Mouse (Mus musculus): ENCODE results near the gene Mrpl35. TPM values are rescaled to one million over a fixed set of nuclear protein-coding genes. Genes with fewer than 3 reads are reported as not detected.

Mrpl35 gene
- polyA plus RNA-seq, 1 experiment from 2014 or later: 63.3 TPM

GRCm38 (mm10) chr6:71823488-71823887 is 3.3 kb downstream of the Mrpl35 start:
- Histone ChIP-seq H3K4me2 (peak overlapping the region; percentile 67), H3K4me1 (peaks cover 4% of the 10 kb centered on the region; the same call in 1 of the 2 replicates), H3K36me3 (no peaks in the 10 kb centered on the region; the same call in 1 of the 2 replicates), H3K4me3 (replicated peaks) (peak overlapping the region; percentile 67), H3K27me3 (replicated peaks) (no peaks in the 10 kb centered on the region), H3K9ac (peak overlapping the region; percentile 59; the same call in 1 of the 2 replicates), H3K27ac (0 out of 2 replicates have a peak overlapping the region, but pooled peaks have one; percentile 16), H3K9me3 (no peaks in the 10 kb centered on the region)
- ATAC-seq (ENCODE audit: insufficient read depth, low FRiP score, low read depth): peak; percentile 88
- 0% methylated on average over 19 of the region's 19 CpGs for WGBS

- H3K27ac ChIP-seq: no peak overlapping the region
Measured at GRCm38 (mm10) chr6:71823085-71823484, 3.7 kb downstream of the Mrpl35 start.

GRCm38 (mm10) chr6:71819764-71820292 is 6.9 kb downstream of the Mrpl35 start:
- Histone ChIP-seq H3K27me3 (replicated peaks) (no peaks in the 10 kb centered on the region), H3K4me2 (no peak overlapping the region), H3K9me3 (no peaks in the 10 kb centered on the region), H3K9ac (no peak overlapping the region), H3K4me1 (peaks cover 4% of the 10 kb centered on the region; the same call in 1 of the 2 replicates), H3K36me3 (peaks cover 18% of the 10 kb centered on the region), H3K4me3 (replicated peaks) (no peak overlapping the region), H3K27ac (no peak overlapping the region)
- 88% methylated on average over 5 of the region's 5 CpGs for WGBS
- no peak for ATAC-seq (ENCODE audit: insufficient read depth, low FRiP score, low read depth)

More at GRCm38 (mm10) chr6:71823085-71823484, 3.7 kb downstream of the Mrpl35 start:
- Histone ChIP-seq H3K9ac (peak overlapping the region; percentile 59; the same call in 1 of the 2 replicates), H3K4me2 (peak overlapping the region; percentile 67), H3K27me3 (replicated peaks) (no peaks in the 10 kb centered on the region), H3K9me3 (no peaks in the 10 kb centered on the region), H3K4me3 (replicated peaks) (peak overlapping the region; percentile 67), H3K36me3 (no peaks in the 10 kb centered on the region; the same call in none of the 2 replicates), H3K4me1 (peaks cover 4% of the 10 kb centered on the region; the same call in 1 of the 2 replicates)
- ATAC-seq (ENCODE audit: insufficient read depth, low FRiP score, low read depth): peak; percentile 19; the same call in 1 of the 2 replicates
- WGBS: 1% methylated on average over 7 of the region's 7 CpGs

GRCm38 (mm10) chr6:71812820-71813219 is 13.9 kb downstream of the Mrpl35 start:
- Histone ChIP-seq H3K27me3 (replicated peaks) (no peaks in the 10 kb centered on the region), H3K27ac (no peak overlapping the region), H3K4me2 (no peak overlapping the region), H3K36me3 (peaks cover 30% of the 10 kb centered on the region), H3K9me3 (no peaks in the 10 kb centered on the region), H3K4me3 (replicated peaks) (no peak overlapping the region), H3K4me1 (no peaks in the 10 kb centered on the region), H3K9ac (no peak overlapping the region)
- no peak for ATAC-seq (ENCODE audit: insufficient read depth, low FRiP score, low read depth)
- 75% methylated on average over 2 of the region's 2 CpGs for WGBS

- Histone ChIP-seq H3K4me2 (no peak overlapping the region), H3K27ac (no peak overlapping the region), H3K9me3 (no peaks in the 10 kb centered on the region), H3K9ac (no peak overlapping the region), H3K4me3 (replicated peaks) (no peak overlapping the region), H3K27me3 (replicated peaks) (no peaks in the 10 kb centered on the region), H3K4me1 (no peaks in the 10 kb centered on the region), H3K36me3 (peaks cover 13% of the 10 kb centered on the region)
- no peak for ATAC-seq (ENCODE audit: insufficient read depth, low FRiP score, low read depth)
- WGBS: 42% methylated on average over 9 of the region's 9 CpGs
Measured at GRCm38 (mm10) chr6:71809890-71810289, 16.9 kb downstream of the Mrpl35 start.

- Histone ChIP-seq H3K27me3 (replicated peaks) (no peaks in the 10 kb centered on the region), H3K36me3 (no peaks in the 10 kb centered on the region), H3K4me1 (no peaks in the 10 kb centered on the region), H3K4me3 (replicated peaks) (no peak overlapping the region), H3K9me3 (no peaks in the 10 kb centered on the region), H3K27ac (no peak overlapping the region), H3K9ac (no peak overlapping the region), H3K4me2 (no peak overlapping the region)
- no peak for ATAC-seq (ENCODE audit: insufficient read depth, low FRiP score, low read depth)
- 43% methylated on average over 1 of the region's 1 CpGs for WGBS
Measured at GRCm38 (mm10) chr6:71806713-71807112, 20.1 kb downstream of the Mrpl35 start.

GRCm38 (mm10) chr6:71804061-71804829 is 22.5 kb downstream of the Mrpl35 start:
- Histone ChIP-seq H3K4me1 (no peaks in the 10 kb centered on the region), H3K36me3 (no peaks in the 10 kb centered on the region), H3K9ac (no peak overlapping the region), H3K4me2 (no peak overlapping the region), H3K27ac (no peak overlapping the region), H3K27me3 (replicated peaks) (no peaks in the 10 kb centered on the region), H3K4me3 (replicated peaks) (no peak overlapping the region), H3K9me3 (no peaks in the 10 kb centered on the region)
- WGBS: 22% methylated on average over 12 of the region's 12 CpGs
- ATAC-seq (ENCODE audit: insufficient read depth, low FRiP score, low read depth): peak; percentile 79

GRCm38 (mm10) chr6:71803609-71804008 is 23.2 kb downstream of the Mrpl35 start:
- Histone ChIP-seq H3K4me2 (no peak overlapping the region), H3K36me3 (no peaks in the 10 kb centered on the region), H3K9ac (no peak overlapping the region), H3K4me3 (replicated peaks) (no peak overlapping the region), H3K9me3 (no peaks in the 10 kb centered on the region), H3K4me1 (no peaks in the 10 kb centered on the region), H3K27ac (no peak overlapping the region), H3K27me3 (replicated peaks) (no peaks in the 10 kb centered on the region)
- ATAC-seq (ENCODE audit: insufficient read depth, low FRiP score, low read depth): no peak
- WGBS: 80% methylated on average over 1 of the region's 1 CpGs

- no peak overlapping the region for H3K4me2 ChIP-seq
- 76% methylated on average over 10 of the region's 10 CpGs for WGBS
- H3K4me3 ChIP-seq (replicated peaks): no peak overlapping the region
- no peaks in the 10 kb centered on the region for H3K27me3 ChIP-seq (replicated peaks)
- H3K27ac ChIP-seq: no peak overlapping the region
- H3K36me3 ChIP-seq: no peaks in the 10 kb centered on the region
- H3K9ac ChIP-seq: no peak overlapping the region
- H3K9me3 ChIP-seq: no peaks in the 10 kb centered on the region
- no peak for ATAC-seq (ENCODE audit: insufficient read depth, low FRiP score, low read depth)
- no peaks in the 10 kb centered on the region for H3K4me1 ChIP-seq
Measured at GRCm38 (mm10) chr6:71801714-71802094, 25.1 kb downstream of the Mrpl35 start.

GRCm38 (mm10) chr6:71801011-71801713 is 25.6 kb downstream of the Mrpl35 start:
- Histone ChIP-seq H3K36me3 (no peaks in the 10 kb centered on the region), H3K4me2 (no peak overlapping the region), H3K4me1 (no peaks in the 10 kb centered on the region), H3K9me3 (no peaks in the 10 kb centered on the region), H3K27me3 (replicated peaks) (no peaks in the 10 kb centered on the region), H3K27ac (no peak overlapping the region), H3K4me3 (replicated peaks) (no peak overlapping the region), H3K9ac (no peak overlapping the region)
- WGBS: 55% methylated on average over 7 of the region's 7 CpGs
- ATAC-seq (ENCODE audit: insufficient read depth, low FRiP score, low read depth): 0 out of 2 replicates have a peak, but pooled peaks have one; percentile 60

- Histone ChIP-seq H3K4me2 (no peak overlapping the region), H3K9me3 (no peaks in the 10 kb centered on the region), H3K4me1 (no peaks in the 10 kb centered on the region), H3K9ac (no peak overlapping the region), H3K36me3 (no peaks in the 10 kb centered on the region), H3K27me3 (replicated peaks) (no peaks in the 10 kb centered on the region), H3K4me3 (replicated peaks) (no peak overlapping the region), H3K27ac (no peak overlapping the region)
- no peak for ATAC-seq (ENCODE audit: insufficient read depth, low FRiP score, low read depth)
- 75% methylated on average over 3 of the region's 3 CpGs for WGBS
Measured at GRCm38 (mm10) chr6:71799391-71799790, 27.4 kb downstream of the Mrpl35 start.

GRCm38 (mm10) chr6:71791771-71792170 is 35.0 kb downstream of the Mrpl35 start:
- Histone ChIP-seq H3K4me1 (no peaks in the 10 kb centered on the region), H3K36me3 (no peaks in the 10 kb centered on the region), H3K27ac (no peak overlapping the region), H3K9me3 (no peaks in the 10 kb centered on the region), H3K9ac (no peak overlapping the region), H3K4me3 (replicated peaks) (no peak overlapping the region), H3K27me3 (replicated peaks) (no peaks in the 10 kb centered on the region), H3K4me2 (no peak overlapping the region)
- no peak for ATAC-seq (ENCODE audit: insufficient read depth, low FRiP score, low read depth)
- 82% methylated on average over 6 of the region's 6 CpGs for WGBS

Data from stomach, embryonic 15.5 days (tissue).